Comparison of ENCODE assay signal across 8 mouse cellular contexts in genomic region chr7:125707186-125707585, GRCm38 (mm10). TPM values are rescaled to one million over a fixed set of nuclear protein-coding genes. Genes with fewer than 3 reads are reported as not detected.
A peak's percentile ranks its signal among the peaks of the same experiment; 100 is the strongest.
DNase-seq lines count a peak whose midpoint lies in the region; ATAC-seq and TF ChIP-seq lines count a peak whose summit lies in the region.

No protein-coding gene starts in this region.

- peak overlapping the region; percentile 83 for H3K9ac ChIP-seq in intestine, postnatal 0 days (ENCODE audit: low read depth, low read length)
- H3K9ac ChIP-seq in liver, embryonic 14.5 days (replicated peaks): peak overlapping the region; percentile 96

- peak; percentile 72 for ATAC-seq in intestine, postnatal 0 days
- peak; percentile 80 for ATAC-seq in liver, embryonic 14.5 days (ENCODE audit: insufficient read depth)
- 0 out of 2 replicates have a peak, but pooled peaks have one; percentile 16 for ATAC-seq in monocyte, adult 5-6 weeks (replicated peaks; ENCODE audit: insufficient number of reproducible peaks, low FRiP score, low TSS enrichment, poor library complexity, severe bottlenecking)

- peaks cover 23% of the 10 kb centered on the region for H3K36me3 ChIP-seq in intestine, postnatal 0 days (ENCODE audit: control insufficient read depth, insufficient read depth)
- peaks cover 12% of the 10 kb centered on the region for H3K36me3 ChIP-seq in liver, embryonic 14.5 days (replicated peaks; ENCODE audit: control insufficient read depth, insufficient read depth, low read depth)

- DNase-seq in ovary, adult 18-20 months (ENCODE audit: low spot score): peak; percentile 63
- DNase-seq in ovary, postnatal 10 days (ENCODE audit: low spot score): no peak
- DNase-seq in c-Kit-positive CD71-positive TER-119-negative erythroid progenitor cells, embryonic 14.5 days (ENCODE audit: low read depth): peak; percentile 21
- peak; percentile 73 for DNase-seq in gastrocnemius, postnatal 10 days
- peak in 2 of 3 experiments; percentile 36 to 39 for DNase-seq in liver, embryonic 14.5 days (ENCODE audit: low read depth in 3 of 3, low spot score in 3 of 3)
- DNase-seq in thymus, postnatal 4 days: peak; percentile 84

- H3K4me3 ChIP-seq in intestine, postnatal 0 days (ENCODE audit: low read depth, low read length): peak overlapping the region; percentile 90
- H3K4me3 ChIP-seq in liver, embryonic 14.5 days (ENCODE audit: insufficient read depth in 1 of 2, low read depth in 2 of 2, low read length in 2 of 2): peak overlapping the region; percentile 72 to 78

- H3K4me2 ChIP-seq in intestine, postnatal 0 days (replicated peaks; ENCODE audit: low read depth): peak overlapping the region; percentile 92
- H3K4me2 ChIP-seq in liver, embryonic 14.5 days (ENCODE audit: low read depth): peak overlapping the region; percentile 97

- TF ChIP-seq CTCF in intestine, postnatal 0 days (IDR thresholded peaks at IDR 0.05; ENCODE audit: low read depth): peak; percentile 47
- TF ChIP-seq CTCF in liver, embryonic 14.5 days (IDR thresholded peaks at IDR 0.05; ENCODE audit: low read depth): peak; percentile 47

- peak overlapping the region; percentile 92 for H3K27ac ChIP-seq in intestine, postnatal 0 days (ENCODE audit: low read depth, low read length)
- peak overlapping the region; percentile 82 for H3K27ac ChIP-seq in liver, embryonic 14.5 days

- H3K27me3 ChIP-seq in intestine, postnatal 0 days (replicated peaks; ENCODE audit: control insufficient read depth, insufficient read depth, low read length): no peaks in the 10 kb centered on the region
- H3K27me3 ChIP-seq in liver, embryonic 14.5 days (ENCODE audit: control insufficient read depth, insufficient read depth, low read length): no peaks in the 10 kb centered on the region

- no peaks in the 10 kb centered on the region for H3K9me3 ChIP-seq in intestine, postnatal 0 days (ENCODE audit: control insufficient read depth)
- no peaks in the 10 kb centered on the region for H3K9me3 ChIP-seq in liver, embryonic 14.5 days (ENCODE audit: control insufficient read depth, low read length)

- under 1% methylated on average over 24 of the region's 24 CpGs for WGBS in intestine, postnatal 0 days
- WGBS in liver, embryonic 14.5 days (ENCODE audit: insufficient replicate concordance): under 1% methylated on average over 24 of the region's 24 CpGs

- no peaks in the 10 kb centered on the region; the same call in 1 of the 2 replicates for H3K4me1 ChIP-seq in intestine, postnatal 0 days (replicated peaks; ENCODE audit: control insufficient read depth, insufficient read depth, low read length)
- peaks cover 17 to 25% of the 10 kb centered on the region in 2 experiments for H3K4me1 ChIP-seq in liver, embryonic 14.5 days (replicated peaks; ENCODE audit: control insufficient read depth in 2 of 2, insufficient read depth in 2 of 2, low read length in 1 of 2)

- no peak for TF ChIP-seq EP300 in liver, embryonic 14.5 days (IDR thresholded peaks at IDR 0.05; ENCODE audit: low read depth)

RNA-seq across cellular contexts. Expression of gene Gtf3c1, which starts 0.4 kb away (rescaled TPM):
- total RNA-seq in gastrocnemius, postnatal 10 days (2021): 10 to 100 TPM; 36.8 to 43.7 TPM
- polyA plus RNA-seq in intestine, postnatal 0 days (2015; fragmentation: Nextera tagmentation; extraction: Ambion mirVana): 6.8 and 8.0 TPM in 2 replicates
- 6.9 and 7.3 TPM in 2 replicates for polyA plus RNA-seq in liver, embryonic 14.5 days (2012; rRNA removed)
- 6.3 and 9.4 TPM in 2 replicates for polyA plus RNA-seq in liver, embryonic 14.5 days (2014; fragmentation: Nextera tagmentation; extraction: Ambion mirVana)
- 24.3 to 36.0 TPM (median 28.8 TPM) in 3 replicates for total RNA-seq in monocyte, adult 5-6 weeks (2017)

RNA-seq across cellular contexts. Expression of gene D430042O09Rik, which starts 0.5 kb away (rescaled TPM):
- 1 to 10 TPM; 7.3 to 8.2 TPM for total RNA-seq in gastrocnemius, postnatal 10 days (2021)
- polyA plus RNA-seq in intestine, postnatal 0 days (2015; fragmentation: Nextera tagmentation; extraction: Ambion mirVana): 2.6 and 3.1 TPM in 2 replicates
- polyA plus RNA-seq in liver, embryonic 14.5 days (2012; rRNA removed): 2.2 and 2.3 TPM in 2 replicates
- 1.5 and 2.2 TPM in 2 replicates for polyA plus RNA-seq in liver, embryonic 14.5 days (2014; fragmentation: Nextera tagmentation; extraction: Ambion mirVana)
- 10.9 to 14.0 TPM (median 12.3 TPM) in 3 replicates for total RNA-seq in monocyte, adult 5-6 weeks (2017)

Comparison
In these comparisons a context has a peak if more than half of its experiments do, and no peak if none do; other contexts are left out.
1. ATAC-seq: peak in every context shown above with its lines; median percentile 80 in liver, embryonic 14.5 days; 72 in intestine, postnatal 0 days; 16 in monocyte, adult 5-6 weeks.